Mouse (Mus musculus): Measurements from ENCODE around the gene Fam129a.

- TF ChIP-seq MAX (IDR thresholded peaks at IDR 0.05) (no peak), CTCF (IDR thresholded peaks at IDR 0.05; ENCODE audit: control insufficient read depth, insufficient read depth, insufficient read length) (no peak), MYOD1 (IDR thresholded peaks at IDR 0.05; ENCODE audit: control insufficient read depth, insufficient read length, low read depth) (no peak), USF1 (IDR thresholded peaks at IDR 0.05; ENCODE audit: low read depth) (no peak), CEBPB (IDR thresholded peaks at IDR 0.05; ENCODE audit: low read depth) (no peak), FOSL1 (IDR thresholded peaks at IDR 0.05; ENCODE audit: insufficient read depth, low read length, poor library complexity, severe bottlenecking) (no peak), MYOG (IDR thresholded peaks at IDR 0.05; ENCODE audit: control insufficient read depth, extremely low read depth, insufficient read length) (no peak)
Observed at GRCm38 (mm10) chr1:151657042-151657605, 86.1 kb downstream of the Fam129a start.

Data from C2C12 (cell line).